Mouse (Mus musculus) midbrain, embryonic 15.5 days (tissue): ENCODE results near the gene Zfp39. TPM values are rescaled to one million over a fixed set of nuclear protein-coding genes. Genes with fewer than 3 reads are reported as not detected.

Source experiments
- ATAC-seq: fragments of 200-750 bp; cut with Nextera tagmentation; replicated peaks from 2 replicates; pipeline ENCODE4 v1.8.0; 2017; ENCODE audit warnings: moderate TSS enrichment
- H3K27ac ChIP-seq: fragments of 300-500 bp; sonication (generic); 2 replicates; pipeline ENCODE4 v1.5.1; 2015; ENCODE audit warnings: mild to moderate bottlenecking, inconsistent platforms
- H3K27me3 ChIP-seq: fragments of 300-500 bp; sonication (generic); replicated peaks from 2 replicates; pipeline ENCODE4 v1.6.1; 2015; ENCODE audit warnings: inconsistent platforms
- H3K36me3 ChIP-seq: fragments of 300-500 bp; sonication (generic); replicated peaks from 2 replicates; pipeline ENCODE4 v1.6.1; 2015; ENCODE audit warnings: inconsistent platforms
- H3K4me1 ChIP-seq: fragments of 300-500 bp; sonication (generic); 2 replicates; pipeline ENCODE4 v1.6.1; 2015; ENCODE audit warnings: inconsistent platforms
- H3K4me2 ChIP-seq: fragments of 300-500 bp; sonication (generic); 2 replicates; pipeline ENCODE4 v1.6.1; 2015; ENCODE audit warnings: inconsistent platforms, mild to moderate bottlenecking, moderate library complexity
- H3K4me3 ChIP-seq: fragments of 300-500 bp; sonication (generic); 2 replicates; pipeline ENCODE4 v1.5.1; 2015; ENCODE audit warnings: mild to moderate bottlenecking, inconsistent platforms
- H3K9ac ChIP-seq: fragments of 300-500 bp; sonication (generic); 2 replicates; pipeline ENCODE4 v1.6.1; 2015; ENCODE audit warnings: mild to moderate bottlenecking, inconsistent platforms
- H3K9me3 ChIP-seq: fragments of 300-500 bp; sonication (generic); 2 replicates; pipeline ENCODE4 v1.6.1; 2016; ENCODE audit warnings: inconsistent platforms
- WGBS: fragments of 180-500 bp; shearing (Covaris S2); methylation state at CpG from one replicate; pipeline ENCODE4 v1.1.7; 2015; ENCODE audit warnings: mixed read lengths; 5-methylcytosine and 5-hydroxymethylcytosine counted together
- polyA plus RNA-seq: library from polyadenylated mRNA; unstranded; fragments of >200 nt; fragmentation: Nextera tagmentation; extraction: Ambion mirVana; gene quantifications from 2 replicates; pipeline ENCODE4 v1.2.1, GENCODE M21; 2015

Gene Zfp39
- polyA plus RNA-seq, 1 experiment from 2014 or later: 7.1 TPM

DNA sequence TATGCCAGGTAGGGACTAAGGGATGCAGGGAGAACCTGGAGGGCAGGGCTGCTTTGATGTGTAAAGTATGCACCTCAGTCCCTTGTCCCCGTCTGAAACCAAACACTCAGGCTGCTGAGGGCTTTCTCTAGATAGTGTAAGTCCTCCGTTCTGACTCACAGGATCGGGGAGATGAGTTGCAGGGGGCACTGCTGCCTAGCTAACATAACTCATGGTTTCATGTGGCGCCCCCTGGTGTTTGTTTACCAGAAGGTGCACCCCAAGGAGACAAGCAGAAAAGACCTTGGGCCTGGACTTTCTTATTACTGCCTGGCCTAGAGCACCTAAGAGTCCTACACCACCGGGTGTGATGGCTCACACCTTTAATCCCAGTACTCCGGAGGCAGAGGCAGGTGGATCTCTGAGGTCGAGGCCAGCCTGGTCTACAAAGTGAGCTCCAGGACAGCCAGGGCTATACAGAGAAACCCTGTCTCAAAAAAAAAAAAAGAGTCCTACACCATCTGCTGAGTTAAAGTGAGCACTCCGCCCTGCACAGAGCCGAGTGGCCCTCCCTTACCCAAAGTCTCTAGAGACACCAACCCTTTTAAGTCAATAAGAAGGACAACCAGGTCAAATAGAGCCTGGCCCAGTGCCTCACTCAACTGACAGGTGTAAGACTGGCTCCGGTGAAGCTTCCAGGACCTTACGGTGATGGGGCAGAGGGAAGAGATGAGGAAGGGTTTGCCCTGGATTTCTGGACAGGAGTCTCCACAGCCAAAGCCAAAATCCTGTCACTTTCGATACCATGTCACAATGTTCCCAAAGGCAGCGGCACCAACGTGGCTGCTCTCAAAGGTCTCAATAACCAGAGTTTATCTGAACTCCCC lies 13.1 kb upstream of the Zfp39 start:
- H3K9me3 ChIP-seq: no peaks in the 10 kb centered on the region
- 0 out of 2 replicates have a peak, but pooled peaks cover 3% of the 10 kb centered on the region for H3K27me3 ChIP-seq
- no peak overlapping the region for H3K9ac ChIP-seq
- 56% methylated on average over 14 of the region's 14 CpGs for WGBS
- H3K4me2 ChIP-seq: no peak overlapping the region
- peaks cover 11% of the 10 kb centered on the region for H3K4me1 ChIP-seq
- H3K27ac ChIP-seq: no peak overlapping the region
- no peaks in the 10 kb centered on the region for H3K36me3 ChIP-seq
- no peak for ATAC-seq
- no peak overlapping the region for H3K4me3 ChIP-seq

DNA sequence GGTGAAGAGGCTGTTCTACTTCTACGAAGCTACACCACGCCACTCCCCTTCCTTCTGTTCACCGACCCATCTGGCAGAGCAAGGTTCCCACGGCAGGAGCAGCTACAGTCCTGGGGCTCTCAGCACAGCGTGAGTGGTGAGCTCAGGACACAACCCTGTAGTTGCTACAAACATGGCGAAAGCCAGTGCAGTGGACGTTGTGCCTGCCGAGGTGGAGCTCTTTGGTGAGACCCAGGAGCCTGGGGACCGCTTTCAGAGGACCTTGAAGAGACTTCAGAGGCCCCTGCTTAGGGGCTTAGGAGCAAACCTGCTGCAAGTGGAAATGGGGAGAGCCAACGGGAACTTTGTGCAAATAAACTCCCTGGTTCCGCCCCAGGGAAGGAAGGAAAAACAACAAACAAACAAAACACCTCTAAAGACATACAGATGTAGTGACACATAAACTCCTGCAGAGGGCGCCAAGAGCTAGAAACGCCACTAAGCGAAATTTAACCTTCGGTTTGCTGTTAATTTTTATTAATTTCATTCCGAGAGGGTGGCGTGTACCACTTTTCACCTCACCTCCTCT lies 10.5 kb upstream of the Zfp39 start:
- WGBS: 18% methylated on average over 17 of the region's 17 CpGs
- H3K4me3 ChIP-seq: peak overlapping the region; percentile 31
- H3K4me1 ChIP-seq: peaks cover 11% of the 10 kb centered on the region
- H3K9me3 ChIP-seq: no peaks in the 10 kb centered on the region
- 0 out of 2 replicates have a peak, but pooled peaks cover 3% of the 10 kb centered on the region for H3K27me3 ChIP-seq
- H3K27ac ChIP-seq: no peak overlapping the region
- no peak for ATAC-seq
- H3K36me3 ChIP-seq: no peaks in the 10 kb centered on the region
- peak overlapping the region; percentile 21; the same call in 1 of the 2 replicates for H3K9ac ChIP-seq
- peak overlapping the region; percentile 60 for H3K4me2 ChIP-seq

DNA sequence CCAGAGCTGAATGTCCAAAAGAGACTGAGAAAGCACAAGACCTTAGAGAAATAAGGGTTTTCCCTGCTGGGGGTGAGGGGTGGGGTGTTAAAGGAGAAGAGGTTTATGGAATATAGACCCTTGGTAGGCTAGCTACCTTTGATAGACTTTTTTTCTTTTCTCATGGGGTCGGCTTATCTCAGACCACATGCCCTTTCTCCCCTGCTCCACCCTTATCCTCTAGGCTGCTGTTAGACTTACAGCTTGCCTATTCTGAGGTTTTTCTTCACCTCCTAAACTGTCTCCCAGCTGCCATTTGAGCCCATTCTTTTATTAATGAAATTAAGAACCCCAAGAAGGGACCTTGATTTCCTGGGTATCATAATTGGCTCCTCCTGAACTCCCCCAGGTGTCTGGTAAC lies 9.8 kb upstream of the Zfp39 start:
- H3K4me1 ChIP-seq: peaks cover 11% of the 10 kb centered on the region
- H3K4me3 ChIP-seq: no peak overlapping the region
- H3K27ac ChIP-seq: no peak overlapping the region
- no peak overlapping the region for H3K9ac ChIP-seq
- H3K4me2 ChIP-seq: no peak overlapping the region; the same call in 1 of the 2 replicates
- H3K36me3 ChIP-seq: no peaks in the 10 kb centered on the region
- 75% methylated on average over 1 of the region's 1 CpGs for WGBS
- no peaks in the 10 kb centered on the region for H3K9me3 ChIP-seq
- ATAC-seq: no peak
- H3K27me3 ChIP-seq: 0 out of 2 replicates have a peak, but pooled peaks cover 1% of the 10 kb centered on the region

GRCm38 (mm10) chr11:58904838-58905237 lies 813 bp upstream of the Zfp39 start:
- Histone ChIP-seq H3K4me1 (peaks cover 25% of the 10 kb centered on the region), H3K27ac (no peak overlapping the region), H3K27me3 (no peaks in the 10 kb centered on the region), H3K4me3 (no peak overlapping the region), H3K9me3 (no peaks in the 10 kb centered on the region), H3K4me2 (no peak overlapping the region), H3K36me3 (peaks cover 11% of the 10 kb centered on the region; the same call in 1 of the 2 replicates), H3K9ac (no peak overlapping the region)
- ATAC-seq: no peak
- 40% methylated on average over 6 of the region's 6 CpGs for WGBS

GRCm38 (mm10) chr11:58904410-58904718 lies 339 bp upstream of the Zfp39 start:
- H3K4me3 ChIP-seq: peak overlapping the region; percentile 59
- H3K9me3 ChIP-seq: no peaks in the 10 kb centered on the region
- H3K27ac ChIP-seq: peak overlapping the region; percentile 60; the same call in 1 of the 2 replicates
- H3K9ac ChIP-seq: no peak overlapping the region
- H3K27me3 ChIP-seq: no peaks in the 10 kb centered on the region
- ATAC-seq: peak; percentile 51
- H3K36me3 ChIP-seq: peaks cover 11% of the 10 kb centered on the region; the same call in 1 of the 2 replicates
- WGBS: 2% methylated on average over 8 of the region's 8 CpGs
- peaks cover 25% of the 10 kb centered on the region for H3K4me1 ChIP-seq
- peak overlapping the region; percentile 78 for H3K4me2 ChIP-seq

GRCm38 (mm10) chr11:58901080-58901479 lies 2.9 kb downstream of the Zfp39 start:
- H3K9me3 ChIP-seq: no peaks in the 10 kb centered on the region
- no peak overlapping the region for H3K27ac ChIP-seq
- peaks cover 29% of the 10 kb centered on the region for H3K4me1 ChIP-seq
- H3K4me2 ChIP-seq: no peak overlapping the region
- no peaks in the 10 kb centered on the region for H3K27me3 ChIP-seq
- no peak overlapping the region for H3K9ac ChIP-seq
- no peak overlapping the region for H3K4me3 ChIP-seq
- H3K36me3 ChIP-seq: peaks cover 15% of the 10 kb centered on the region; the same call in 1 of the 2 replicates
- ATAC-seq: no peak

- Histone ChIP-seq H3K4me1 (peaks cover 13% of the 10 kb centered on the region), H3K9ac (no peak overlapping the region), H3K27me3 (no peaks in the 10 kb centered on the region), H3K36me3 (peaks cover 29% of the 10 kb centered on the region), H3K4me2 (no peak overlapping the region), H3K4me3 (no peak overlapping the region), H3K9me3 (no peaks in the 10 kb centered on the region), H3K27ac (no peak overlapping the region)
- ATAC-seq: no peak
- 87% methylated on average over 6 of the region's 6 CpGs for WGBS
Observed at GRCm38 (mm10) chr11:58897485-58897884, 6.5 kb downstream of the Zfp39 start.

- WGBS: 79% methylated on average over 6 of the region's 6 CpGs
- no peaks in the 10 kb centered on the region for H3K27me3 ChIP-seq
- H3K27ac ChIP-seq: no peak overlapping the region
- H3K9ac ChIP-seq: no peak overlapping the region
- peaks cover 37% of the 10 kb centered on the region for H3K36me3 ChIP-seq
- no peak overlapping the region for H3K4me2 ChIP-seq
- H3K4me3 ChIP-seq: no peak overlapping the region
- no peaks in the 10 kb centered on the region for H3K9me3 ChIP-seq
- no peak for ATAC-seq
- peaks cover 3% of the 10 kb centered on the region; the same call in 1 of the 2 replicates for H3K4me1 ChIP-seq
Observed at GRCm38 (mm10) chr11:58894456-58894855, 9.6 kb downstream of the Zfp39 start.

- Histone ChIP-seq H3K9me3 (no peaks in the 10 kb centered on the region), H3K4me3 (no peak overlapping the region), H3K9ac (no peak overlapping the region), H3K36me3 (peaks cover 32% of the 10 kb centered on the region), H3K27ac (no peak overlapping the region), H3K4me2 (no peak overlapping the region), H3K4me1 (no peaks in the 10 kb centered on the region), H3K27me3 (no peaks in the 10 kb centered on the region)
- WGBS: 95% methylated on average over 10 of the region's 10 CpGs
- no peak for ATAC-seq
Observed at GRCm38 (mm10) chr11:58890511-58890910, 13.5 kb downstream of the Zfp39 start.

- Histone ChIP-seq H3K9me3 (no peaks in the 10 kb centered on the region), H3K4me3 (no peak overlapping the region), H3K27ac (no peak overlapping the region), H3K4me2 (no peak overlapping the region), H3K36me3 (peaks cover 24% of the 10 kb centered on the region), H3K27me3 (no peaks in the 10 kb centered on the region), H3K4me1 (no peaks in the 10 kb centered on the region), H3K9ac (no peak overlapping the region)
- ATAC-seq: no peak
- WGBS: 90% methylated on average over 8 of the region's 8 CpGs
Observed at GRCm38 (mm10) chr11:58883756-58884155, 20.3 kb downstream of the Zfp39 start.

- 94% methylated on average over 4 of the region's 4 CpGs for WGBS
- ATAC-seq: no peak
- no peak overlapping the region for H3K4me3 ChIP-seq
- H3K27me3 ChIP-seq: no peaks in the 10 kb centered on the region
- H3K9me3 ChIP-seq: no peaks in the 10 kb centered on the region
- no peak overlapping the region for H3K9ac ChIP-seq
- peaks cover 13% of the 10 kb centered on the region for H3K4me1 ChIP-seq
- H3K27ac ChIP-seq: no peak overlapping the region
- no peak overlapping the region for H3K4me2 ChIP-seq
- peaks cover 10% of the 10 kb centered on the region; the same call in 1 of the 2 replicates for H3K36me3 ChIP-seq
Observed at GRCm38 (mm10) chr11:58870961-58871360, 33.1 kb downstream of the Zfp39 start.

GRCm38 (mm10) chr11:58867954-58868330 lies 36.1 kb downstream of the Zfp39 start:
- Histone ChIP-seq H3K9ac (peak overlapping the region; percentile 91), H3K4me1 (peaks cover 13% of the 10 kb centered on the region), H3K4me3 (peak overlapping the region; percentile 70), H3K27me3 (no peaks in the 10 kb centered on the region), H3K27ac (peak overlapping the region; percentile 85; the same call in 1 of the 2 replicates), H3K36me3 (peaks cover 8% of the 10 kb centered on the region; the same call in 1 of the 2 replicates), H3K9me3 (no peaks in the 10 kb centered on the region), H3K4me2 (peak overlapping the region; percentile 76)
- WGBS: 89% methylated on average over 6 of the region's 6 CpGs
- ATAC-seq: 0 out of 2 replicates have a peak, but pooled peaks have one; percentile 7
